Mouse (Mus musculus) right cerebral cortex, postnatal 14 days (tissue): ENCODE data around the gene Ang2.

ENCODE experiments used
- DNase-seq: peaks from one replicate; pipeline ENCODE4 v3.0.0; 2022

Gene Ang2

GRCm38 (mm10) chr14:51150206-51150831, 48.6 kb downstream of the Ang2 start:
- DNase-seq, result no peak

GRCm38 (mm10) chr14:51149164-51149563, 49.8 kb downstream of the Ang2 start:
- no peak for DNase-seq

- DNase-seq, result no peak
These were observed 50.9 kb downstream of the Ang2 start for GRCm38 (mm10) chr14:51148006-51148405.

- no peak for DNase-seq
These were observed 52.3 kb downstream of the Ang2 start, which contains the start of gene Rnase1 for GRCm38 (mm10) chr14:51146685-51147084. TSS of gene Rnase1 (minus strand) at chr14:51146785.

- DNase-seq, result peak; percentile 10
These were observed 53.4 kb downstream of the Ang2 start for GRCm38 (mm10) chr14:51145521-51145920.
